Comparison of ENCODE assay signal across 11 mouse cellular contexts in genomic region chr17:79977154-79977571, GRCm38 (mm10).
DNase-seq lines count a peak whose midpoint lies in the region; TF ChIP-seq lines count a peak whose summit lies in the region.
"Had no signal": no experiment of that assay in that cellular context is flagged by ENCODE, and none has a peak within 500 bp of the region (broad histone marks: within the 10 kb centered on the region; RNA-seq: fewer than 3 reads in every experiment).

No protein-coding gene starts in this region.

- no peaks in the 10 kb centered on the region for H3K9me3 ChIP-seq in ES-E14 (ENCODE audit: control insufficient read depth, insufficient read depth, low read depth, low read length)
- no peaks in the 10 kb centered on the region for H3K9me3 ChIP-seq in limb, embryonic 10.5 days (replicated peaks)

- peaks cover 18 to 33% of the 10 kb centered on the region in 2 experiments for H3K4me1 ChIP-seq in ES-E14 (ENCODE audit: control insufficient read depth in 2 of 2, insufficient read depth in 2 of 2, low read length in 2 of 2, poor library complexity in 1 of 2)
- peaks cover 84% of the 10 kb centered on the region for H3K4me1 ChIP-seq in limb, embryonic 10.5 days

- H3K27me3 ChIP-seq in limb, embryonic 10.5 days (ENCODE audit: low read depth, poor library complexity, severe bottlenecking): no peaks in the 10 kb centered on the region
- H3K27me3 ChIP-seq: CH12.LX had no signal

- WGBS in limb, embryonic 10.5 days: 57% methylated on average over 3 of the region's 3 CpGs

- 0 out of 4 replicates have a peak overlapping the region, but pooled peaks of 1 of the 2 experiments have one; percentile 5 for H3K4me3 ChIP-seq in ES-E14 (ENCODE audit: insufficient read depth in 1 of 2, low read depth in 1 of 2, low read length in 2 of 2, poor library complexity in 1 of 2, severe bottlenecking in 1 of 2)
- H3K4me3 ChIP-seq in limb, embryonic 10.5 days: no peak overlapping the region

- in situ Hi-C loops in ES-E14 (cut with MboI; ENCODE audit: low sequenced_read_pairs in 2 of 2, unreplicated experiment in 2 of 2): no loop called here

- DNase-seq in kidney, postnatal 10 days: peak; percentile 20
- no peak for DNase-seq in kidney, adult 9 months
- DNase-seq in 3T3-L1 (ENCODE audit: low read depth, low spot score) (peak; percentile 16), ES-E14 (ENCODE audit: low read depth, low spot score) (no peak)
- no peak for DNase-seq in limb, embryonic 10.5 days (ENCODE audit: low spot score)
- no peak for DNase-seq in embryo, embryonic 10 days (ENCODE audit: low spot score)
- DNase-seq in cerebellum, adult 18-20 months: no peak
- DNase-seq: cerebellum, adult 9-10 months; kidney, postnatal 14 days had no signal

- no peak overlapping the region for H3K9ac ChIP-seq in ES-E14 (ENCODE audit: insufficient read depth, low read depth, low read length, poor library complexity, severe bottlenecking)

- no peaks in the 10 kb centered on the region for H3K36me3 ChIP-seq in ES-E14 (ENCODE audit: control insufficient read depth, insufficient read depth, low read length, poor library complexity, severe bottlenecking)
- H3K36me3 ChIP-seq in limb, embryonic 10.5 days: no peaks in the 10 kb centered on the region

- H3K27ac ChIP-seq in ES-E14 (ENCODE audit: insufficient read depth, low read depth, low read length, poor library complexity, severe bottlenecking): peak overlapping the region; percentile 11; the same call in 1 of the 2 replicates
- H3K27ac ChIP-seq in limb, embryonic 10.5 days: peak overlapping the region; percentile 63; the same call in 1 of the 2 replicates
- H3K27ac ChIP-seq: macrophage had no signal

TF ChIP-seq in ES-E14, 5 proteins besides CTCF, POLR2A, EP300 and RAD21:
- TF ChIP-seq MAFK (IDR thresholded peaks at IDR 0.05; ENCODE audit: insufficient read depth, low read depth, low read length): no peak
- no peak for TF ChIP-seq CHD2 (IDR thresholded peaks at IDR 0.05; ENCODE audit: low read depth, low read length)
- no peak for TF ChIP-seq ZC3H11A (IDR thresholded peaks at IDR 0.05; ENCODE audit: borderline replicate concordance, low read depth, low read length)
- TF ChIP-seq HCFC1 (IDR thresholded peaks at IDR 0.05; ENCODE audit: borderline replicate concordance, insufficient read depth, low read length): no peak
- no peak for TF ChIP-seq ZNF384 (IDR thresholded peaks at IDR 0.05; ENCODE audit: low read depth, low read length)
TF ChIP-seq in ES-E14: peak in this region for 0.

Comparison
In these comparisons a context has a peak if more than half of its experiments do, and no peak if none do; other contexts are left out.
1. DNase-seq: peak in kidney, postnatal 10 days (single experiment) and 3T3-L1 (single experiment); none in kidney, adult 9 months (single experiment), ES-E14 (single experiment), limb, embryonic 10.5 days (single experiment), embryo, embryonic 10 days (single experiment) and cerebellum, adult 18-20 months (0 of 2).